Mouse (Mus musculus): ENCODE measurements around the gene Opa3. TPM values are rescaled to one million over a fixed set of nuclear protein-coding genes. Genes with fewer than 3 reads are reported as not detected.

Gene Opa3
- polyA plus RNA-seq (2017; shearing (Covaris generic)): 10 to 100 TPM; 14.3 to 20.8 (median 16.6) TPM

DNA sequence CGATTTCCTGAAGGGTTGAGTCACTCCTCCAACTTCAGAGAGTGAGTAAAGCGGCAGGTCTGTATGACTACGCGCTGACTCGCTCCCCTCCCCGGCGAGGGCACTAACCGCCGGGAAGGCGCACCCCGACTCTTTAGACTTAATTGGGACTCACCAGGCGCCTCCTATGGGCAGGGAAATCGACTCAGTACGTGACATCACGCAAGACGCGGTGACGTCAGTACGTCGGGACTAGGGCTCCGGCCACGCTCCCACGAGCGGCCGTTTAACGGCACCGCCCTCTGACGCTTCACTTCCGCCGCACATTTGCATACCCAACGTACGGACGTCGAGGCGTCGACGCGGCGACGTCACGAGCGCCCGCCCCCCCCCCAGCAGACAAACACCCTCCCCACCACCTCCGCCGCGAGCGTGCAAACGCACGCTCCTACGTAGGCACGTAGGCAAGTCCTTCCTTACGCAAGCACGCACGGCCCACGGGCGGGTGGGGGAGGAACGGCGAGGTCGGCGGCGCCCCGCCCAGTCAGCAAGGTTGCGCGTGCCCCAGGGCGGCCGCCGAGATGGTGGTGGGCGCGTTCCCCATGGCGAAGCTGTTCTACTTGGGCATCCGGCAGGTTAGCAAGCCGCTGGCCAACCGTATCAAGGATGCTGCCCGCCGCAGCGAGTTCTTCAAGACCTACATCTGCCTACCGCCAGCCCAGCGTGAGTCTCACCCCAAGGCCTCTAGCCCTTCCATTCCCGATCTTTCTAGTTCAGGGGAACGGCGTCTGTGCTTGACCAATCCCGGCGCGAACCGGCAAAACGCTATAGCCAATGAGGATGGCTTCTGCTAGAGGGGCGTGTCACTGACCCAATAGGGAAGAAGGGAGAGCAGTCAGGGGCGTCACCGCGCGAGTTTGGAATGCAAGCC is at the start of gene Opa3:
Gene Opa3, plus strand, starts transcription at position 452 of the 910 bp plus-strand sequence.
- ATAC-seq: peak; percentile 85

DNA sequence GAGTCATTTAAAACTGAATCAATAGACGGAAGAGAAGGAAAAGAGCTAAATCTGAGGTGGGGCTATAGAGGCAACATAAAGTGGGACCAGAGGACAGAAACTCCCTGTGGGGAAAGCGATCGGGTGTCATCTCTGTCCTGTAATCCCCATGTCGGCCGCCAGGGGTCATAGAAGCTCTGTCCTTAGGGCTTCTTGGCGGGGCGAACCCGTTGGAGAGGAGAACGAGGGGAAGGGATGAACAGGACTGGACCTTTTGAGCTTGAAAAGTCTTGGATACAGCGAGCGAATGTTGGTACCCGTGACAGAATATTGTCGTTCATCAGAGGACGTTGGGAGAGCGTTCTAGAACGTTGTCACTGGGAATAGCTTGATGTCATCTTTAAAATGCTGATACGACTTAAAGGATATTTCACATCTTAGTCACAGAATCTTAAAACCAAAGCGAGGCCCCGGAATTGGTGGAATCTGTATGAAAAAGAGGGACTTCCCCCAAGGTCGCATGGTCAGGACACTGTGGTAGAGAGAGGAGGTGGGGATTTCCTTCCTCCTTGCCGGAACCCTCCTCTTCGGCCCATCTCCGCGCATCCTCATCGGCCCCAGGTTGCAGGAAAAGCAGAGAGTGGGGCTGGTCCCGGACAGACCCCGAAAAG is 49.6 kb upstream of the Opa3 start:
- ATAC-seq: peak; percentile 51

DNA sequence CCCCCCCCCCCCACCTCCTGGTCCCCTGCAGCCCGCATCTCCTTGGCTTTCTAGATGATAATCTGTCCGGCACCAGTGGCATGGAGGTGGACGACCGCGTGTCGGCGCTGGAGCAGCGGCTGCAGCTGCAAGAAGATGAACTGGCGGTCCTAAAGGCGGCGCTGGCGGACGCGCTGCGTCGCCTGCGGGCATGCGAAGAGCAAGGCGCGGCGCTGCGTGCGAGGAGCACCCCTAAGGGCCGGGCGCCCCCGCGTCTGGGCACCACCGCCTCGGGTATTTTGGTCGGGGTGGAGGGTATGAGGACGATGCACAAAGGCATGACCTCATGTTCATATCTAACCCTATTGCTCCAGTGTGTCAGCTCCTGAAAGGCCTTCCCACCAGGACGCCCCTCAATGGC is 49.0 kb upstream of the Opa3 start:
- peak; percentile 34 for ATAC-seq

GRCm38 (mm10) chr7:19179936-19180335 is 48.2 kb upstream of the Opa3 start:
- no peak for ATAC-seq

- ATAC-seq: peak; percentile 55
Observed at GRCm38 (mm10) chr7:19180862-19181429, 47.2 kb upstream of the Opa3 start.

GRCm38 (mm10) chr7:19184250-19184649 is 43.9 kb upstream of the Opa3 start:
- ATAC-seq: no peak

GRCm38 (mm10) chr7:19184758-19185157 is 43.4 kb upstream of the Opa3 start:
- ATAC-seq: no peak

- ATAC-seq: no peak
Observed at GRCm38 (mm10) chr7:19194676-19195075, 33.5 kb upstream of the Opa3 start.

- ATAC-seq: peak; percentile 50
Observed at GRCm38 (mm10) chr7:19196676-19197075, 31.5 kb upstream of the Opa3 start.

DNA sequence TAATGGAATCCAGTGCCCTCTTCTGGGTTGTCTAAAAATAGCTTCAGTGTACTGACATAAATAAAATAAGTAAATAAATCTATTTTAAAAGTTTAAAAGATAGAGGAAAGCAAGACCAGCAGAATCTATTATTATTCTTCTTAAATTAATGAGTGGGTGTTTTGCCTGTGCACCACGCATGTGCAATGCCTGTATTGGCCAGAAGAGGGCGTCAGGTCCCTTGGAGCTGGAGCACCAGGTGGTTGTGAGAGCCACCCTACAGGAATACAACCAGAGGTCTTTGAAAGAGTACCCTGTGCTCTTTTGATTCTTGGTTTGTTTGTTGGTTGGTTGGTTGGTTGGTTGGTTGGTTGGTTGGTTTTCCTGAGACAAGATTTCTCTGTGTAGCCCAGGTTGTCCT is 30.1 kb upstream of the Opa3 start:
- no peak for ATAC-seq

DNA sequence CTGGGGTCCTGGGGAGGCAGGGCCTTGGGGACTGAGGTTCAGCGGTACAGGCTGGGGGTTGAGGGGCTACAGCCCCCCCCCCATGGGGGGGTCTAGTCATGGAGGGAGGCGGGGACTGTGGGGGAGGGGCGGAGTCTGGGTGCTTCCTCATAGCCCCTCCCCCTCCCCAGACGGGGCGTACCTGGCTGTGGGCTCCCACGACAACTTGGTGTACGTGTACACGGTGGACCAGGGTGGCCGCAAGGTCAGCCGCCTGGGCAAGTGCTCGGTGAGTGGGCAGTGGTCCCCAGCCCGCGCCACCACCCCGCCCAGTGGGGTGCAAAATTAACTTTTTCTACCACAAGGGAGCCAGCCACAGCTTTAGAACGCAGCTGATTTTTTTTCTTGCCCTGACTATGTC is 26.5 kb upstream of the Opa3 start:
- ATAC-seq: no peak

- ATAC-seq: no peak
Observed at GRCm38 (mm10) chr7:19202065-19202850, 25.9 kb upstream of the Opa3 start.

DNA sequence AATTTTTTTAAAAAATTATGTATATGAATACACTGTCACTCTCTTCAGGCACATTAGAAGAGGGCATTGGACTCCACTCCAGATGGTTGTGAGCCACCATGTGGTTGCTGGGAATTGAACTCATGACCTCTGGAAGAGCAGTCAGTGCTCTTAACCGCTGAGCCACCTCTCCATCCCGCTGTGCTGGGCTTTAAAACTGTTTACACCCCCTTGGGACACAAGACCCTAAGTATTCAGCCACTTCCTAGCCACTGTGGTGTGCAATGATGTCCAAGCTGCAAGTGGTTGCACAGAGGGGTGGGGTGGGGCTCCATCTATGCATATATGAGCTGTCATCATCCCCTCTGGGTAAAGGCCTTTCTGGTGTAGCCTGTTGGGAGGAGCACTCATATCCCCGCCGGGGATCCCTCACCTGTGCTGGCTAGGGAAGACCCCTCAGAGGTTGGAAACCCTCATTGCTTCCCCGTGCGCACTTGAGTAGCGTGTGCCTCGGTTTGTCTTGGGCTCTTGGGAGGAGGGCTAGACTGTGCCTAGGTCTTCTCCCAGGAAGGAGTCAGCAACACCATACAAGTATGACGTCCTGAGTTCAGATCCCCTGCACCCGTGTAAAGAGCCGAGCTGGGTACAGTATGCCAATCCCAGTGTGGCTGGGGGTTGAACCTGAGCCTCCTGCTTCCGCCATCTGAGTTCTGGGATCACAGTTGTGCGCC is 19.8 kb upstream of the Opa3 start:
- ATAC-seq: no peak

GRCm38 (mm10) chr7:19208944-19209472 is 19.1 kb upstream of the Opa3 start:
- ATAC-seq: no peak

GRCm38 (mm10) chr7:19209494-19209893 is 18.6 kb upstream of the Opa3 start:
- ATAC-seq: no peak

DNA sequence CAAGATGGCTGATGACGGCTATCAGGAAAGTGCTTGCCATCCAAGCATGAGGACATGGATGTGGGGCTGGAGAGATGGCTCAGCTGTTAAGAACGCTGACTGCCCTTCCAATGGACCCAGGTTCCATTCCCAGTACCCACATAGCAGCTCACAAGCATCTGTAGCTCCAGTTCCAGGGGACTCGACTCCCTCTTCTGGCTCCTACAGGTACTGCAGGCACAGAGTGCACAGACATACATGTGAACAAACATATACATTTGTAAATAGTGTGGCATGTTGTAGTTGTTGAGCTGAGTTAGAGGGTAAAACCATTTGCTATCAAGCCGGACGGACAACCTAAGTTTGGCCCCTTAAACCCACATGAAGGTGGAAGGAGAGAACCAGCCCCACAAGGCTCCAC is 18.1 kb upstream of the Opa3 start:
- ATAC-seq: no peak

DNA sequence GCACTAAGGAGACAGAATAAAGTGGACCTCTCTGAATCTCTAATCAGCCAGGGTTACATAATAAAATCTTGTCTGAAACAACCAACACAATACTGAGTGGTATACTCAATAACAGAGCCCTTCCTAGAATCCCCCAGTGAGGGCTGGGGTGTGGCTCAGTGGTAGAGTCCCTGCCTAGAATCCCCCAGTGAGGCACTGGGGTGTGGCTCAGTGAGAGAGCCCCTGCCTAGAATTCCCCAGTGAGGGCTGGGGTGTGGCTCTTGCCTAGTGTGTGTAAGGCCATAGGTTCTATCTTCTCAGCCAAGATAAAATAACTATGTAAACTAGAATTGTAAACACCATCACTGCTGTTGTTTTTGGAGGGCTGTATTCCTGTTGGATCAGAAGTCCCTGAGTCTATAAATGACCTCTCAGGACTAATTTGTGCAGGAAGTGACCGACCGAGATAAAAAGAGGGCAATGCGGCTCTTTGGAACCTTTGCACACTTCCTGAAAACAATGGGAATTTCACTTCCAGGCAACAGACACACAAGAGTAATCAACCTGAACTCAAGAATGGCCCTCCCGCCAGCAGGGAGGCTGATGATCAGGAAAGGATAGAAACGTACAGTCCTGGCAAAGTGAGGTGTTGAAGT is 17.0 kb upstream of the Opa3 start:
- no peak for ATAC-seq

GRCm38 (mm10) chr7:19211996-19212755 is 16.0 kb upstream of the Opa3 start, which contains the start of gene Gpr4:
Gpr4 (plus strand) TSS chr7:19212538.
- no peak for ATAC-seq

GRCm38 (mm10) chr7:19213385-19213784 is 14.7 kb upstream of the Opa3 start:
- no peak for ATAC-seq

GRCm38 (mm10) chr7:19214369-19214768 is 13.8 kb upstream of the Opa3 start:
- ATAC-seq: no peak
